Mouse (Mus musculus): Measurements from ENCODE around the gene Ccnb2.
"Not testable (repeated sequence)": the region's sequence is repeated elsewhere in the genome, so short reads cannot be mapped to it uniquely, and the experiment has no call there.

Gene Ccnb2

GRCm38 (mm10) chr9:70421257-70422056 lies at the start of gene Ccnb2:
Gene Ccnb2, minus strand, starts transcription at chr9:70421547.
- DNase-seq (ENCODE audit: low spot score in 2 of 2): peak; percentile 65 to 81

GRCm38 (mm10) chr9:70463091-70463490 lies 41.7 kb upstream of the Ccnb2 start:
- not testable (repeated sequence) for DNase-seq (ENCODE audit: low spot score in 2 of 2)

- DNase-seq (ENCODE audit: low spot score in 2 of 2): no peak
These were observed 31.0 kb upstream of the Ccnb2 start for GRCm38 (mm10) chr9:70452371-70452770.

DNA sequence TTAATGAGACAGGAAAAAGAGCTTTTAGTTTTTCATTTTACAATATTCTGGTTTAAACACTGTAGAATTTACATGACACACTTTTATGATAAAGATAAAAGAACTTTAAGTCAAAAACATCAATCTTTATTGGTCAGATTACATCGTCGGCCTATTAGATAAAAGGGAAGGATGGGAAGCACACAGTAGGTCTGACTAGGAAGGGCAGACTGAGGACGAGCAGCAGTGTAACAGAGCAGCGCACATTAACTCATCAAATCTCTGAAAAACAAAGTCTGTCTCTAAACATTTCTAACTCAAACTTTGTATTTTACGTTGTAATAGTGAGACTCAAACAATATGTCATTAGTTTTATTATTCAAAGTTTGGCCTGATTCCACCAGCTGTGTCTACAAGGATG lies 27.7 kb upstream of the Ccnb2 start:
- DNase-seq (ENCODE audit: low spot score in 2 of 2): no peak

GRCm38 (mm10) chr9:70439959-70440358 lies 18.6 kb upstream of the Ccnb2 start:
- peak in 1 of 2 experiments; percentile 31 for DNase-seq (ENCODE audit: low spot score in 2 of 2)

GRCm38 (mm10) chr9:70422661-70423060 lies 1.3 kb upstream of the Ccnb2 start:
- DNase-seq (ENCODE audit: low spot score in 2 of 2): no peak

GRCm38 (mm10) chr9:70416412-70416811 lies 4.9 kb downstream of the Ccnb2 start:
- DNase-seq (ENCODE audit: low spot score in 2 of 2): no peak

- DNase-seq (ENCODE audit: low spot score in 2 of 2): no peak
These were observed 8.3 kb downstream of the Ccnb2 start for GRCm38 (mm10) chr9:70413038-70413437.

DNA sequence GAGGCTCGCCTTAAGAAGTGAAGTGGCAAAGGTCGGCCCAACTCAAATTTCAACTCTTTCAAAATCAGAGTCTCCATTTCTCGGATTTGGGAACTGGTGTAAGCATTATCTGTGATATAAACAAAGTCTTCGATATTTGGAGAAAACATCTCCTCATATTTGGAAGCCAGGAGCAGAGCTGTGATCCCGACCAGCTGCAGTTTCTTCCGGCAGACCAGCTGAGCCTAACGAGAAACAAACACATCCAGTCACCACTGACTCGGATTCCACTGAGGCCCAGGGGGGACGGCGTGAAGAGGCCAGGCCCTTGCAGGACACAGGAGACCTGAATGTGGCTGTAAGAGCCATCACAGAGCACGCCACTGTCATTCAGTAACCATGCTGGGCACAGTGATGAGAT lies 10.7 kb downstream of the Ccnb2 start:
- no peak for DNase-seq (ENCODE audit: low spot score in 2 of 2)

DNA sequence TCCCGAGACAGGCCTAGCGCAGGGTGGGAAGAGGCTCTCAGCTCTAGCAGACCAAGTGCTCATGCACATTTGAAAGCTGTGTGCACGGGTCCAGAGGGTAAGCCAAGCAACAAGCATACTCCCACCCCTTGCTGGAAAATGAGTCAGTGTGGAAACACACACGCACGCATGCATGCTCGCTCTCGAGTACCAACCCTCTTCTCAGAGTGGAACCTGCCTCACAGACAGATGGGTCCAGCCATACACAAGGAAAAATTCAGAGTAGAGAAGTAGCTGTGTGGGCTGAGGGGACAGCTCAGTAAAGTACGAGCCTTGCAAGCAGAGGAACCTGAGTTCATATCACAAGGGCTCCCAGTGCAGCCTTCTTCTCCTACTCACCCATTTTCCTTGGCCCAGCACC lies 11.6 kb downstream of the Ccnb2 start:
- DNase-seq (ENCODE audit: low spot score in 2 of 2): no peak

- peak; percentile 13 for DNase-seq (ENCODE audit: low spot score in 2 of 2)
These were observed 12.6 kb downstream of the Ccnb2 start for GRCm38 (mm10) chr9:70408791-70409190.

- DNase-seq (ENCODE audit: low spot score in 2 of 2): no peak
These were observed 14.8 kb downstream of the Ccnb2 start for GRCm38 (mm10) chr9:70406596-70406995.

DNA sequence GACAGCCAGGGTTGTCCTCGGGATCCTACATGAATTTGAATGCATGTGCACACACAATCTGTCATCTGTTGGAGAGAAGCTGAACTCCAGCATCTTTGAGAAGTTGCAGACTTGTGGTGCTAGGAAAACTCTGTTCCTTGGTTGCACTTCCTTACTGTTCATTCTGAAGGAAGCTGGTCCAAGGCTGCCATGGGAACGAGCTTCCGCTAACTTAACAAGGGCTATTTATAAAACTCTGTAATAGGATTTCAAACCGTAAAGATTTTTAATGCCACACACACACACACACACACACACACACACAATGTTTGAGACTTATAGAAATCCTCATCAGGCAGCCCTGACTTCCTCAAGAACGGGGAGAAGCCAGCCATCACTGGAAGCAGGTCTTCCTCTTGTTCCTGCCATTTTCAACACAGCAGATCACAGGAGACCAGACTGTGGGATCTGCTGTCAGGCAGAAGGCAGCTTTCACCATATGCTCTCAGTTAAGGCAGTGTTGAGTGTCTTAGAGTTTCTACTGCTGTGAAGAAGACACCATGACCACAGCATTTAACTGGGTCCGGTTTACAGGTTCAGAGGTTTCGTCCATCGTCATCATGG lies 19.3 kb downstream of the Ccnb2 start:
- DNase-seq (ENCODE audit: low spot score in 2 of 2): no peak

DNA sequence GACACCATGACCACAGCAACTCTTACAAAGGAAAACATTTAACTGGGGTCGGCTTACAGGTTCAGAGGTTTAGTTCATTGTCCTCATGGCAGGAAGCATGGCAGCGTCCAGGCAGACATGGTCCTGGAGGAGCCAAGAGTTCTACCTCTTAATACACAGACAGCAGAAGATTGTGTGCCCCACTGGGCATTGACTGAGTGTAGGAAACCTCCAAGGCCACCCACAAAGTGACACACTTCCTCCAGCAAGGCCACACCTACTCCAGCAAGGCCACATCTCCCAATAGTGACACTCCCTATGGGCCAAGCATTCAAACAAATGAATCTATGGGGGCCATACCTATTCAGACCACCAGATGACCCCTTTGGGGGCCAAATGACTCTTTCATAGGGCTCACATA lies 25.3 kb downstream of the Ccnb2 start:
- no peak for DNase-seq (ENCODE audit: low spot score in 2 of 2)

- no peak for DNase-seq (ENCODE audit: low spot score in 2 of 2)
These were observed 25.7 kb downstream of the Ccnb2 start for GRCm38 (mm10) chr9:70395617-70396016.

DNA sequence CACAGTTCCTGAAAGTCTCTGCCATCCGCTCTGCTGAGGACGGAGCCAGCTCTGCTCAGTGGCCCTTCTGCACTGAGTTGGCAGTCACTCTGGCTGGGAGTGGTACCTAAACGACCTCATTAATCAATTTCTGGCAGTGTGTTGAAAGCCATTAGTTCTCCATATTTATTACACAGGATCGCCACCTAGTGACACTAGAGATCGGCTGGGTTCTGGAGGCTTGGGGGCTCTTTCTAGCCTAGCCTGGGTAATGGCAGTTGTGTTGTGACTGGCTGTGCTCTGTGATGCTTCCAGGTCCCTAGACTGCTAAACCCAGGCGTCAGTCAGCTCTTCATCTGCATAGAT lies 28.8 kb downstream of the Ccnb2 start:
- DNase-seq (ENCODE audit: low spot score in 2 of 2): peak in 1 of 2 experiments; percentile 36

- DNase-seq (ENCODE audit: low spot score in 2 of 2): no peak
These were observed 29.4 kb downstream of the Ccnb2 start for GRCm38 (mm10) chr9:70391660-70392562.

DNA sequence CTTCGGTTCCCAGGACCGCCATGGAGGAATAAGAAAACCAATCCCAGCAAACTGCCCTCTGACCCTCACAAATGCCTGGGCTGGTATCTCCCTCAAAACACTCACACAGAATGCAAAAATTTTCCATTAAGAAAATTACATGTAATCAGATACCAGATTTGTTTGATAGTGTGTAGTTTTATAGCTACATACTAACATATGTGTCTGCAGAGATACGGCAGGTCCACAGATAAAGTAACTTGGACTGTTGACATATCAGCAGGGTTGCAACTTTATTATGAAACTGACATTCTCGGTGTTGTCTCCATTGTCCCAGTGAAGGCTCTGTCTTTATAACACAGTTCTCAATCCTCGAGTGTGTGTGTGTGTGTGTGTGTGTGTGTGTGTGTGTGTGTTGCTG lies 30.3 kb downstream of the Ccnb2 start:
- DNase-seq (ENCODE audit: low spot score in 2 of 2): no peak

- no peak for DNase-seq (ENCODE audit: low spot score in 2 of 2)
These were observed 31.8 kb downstream of the Ccnb2 start for GRCm38 (mm10) chr9:70389548-70389947.

DNA sequence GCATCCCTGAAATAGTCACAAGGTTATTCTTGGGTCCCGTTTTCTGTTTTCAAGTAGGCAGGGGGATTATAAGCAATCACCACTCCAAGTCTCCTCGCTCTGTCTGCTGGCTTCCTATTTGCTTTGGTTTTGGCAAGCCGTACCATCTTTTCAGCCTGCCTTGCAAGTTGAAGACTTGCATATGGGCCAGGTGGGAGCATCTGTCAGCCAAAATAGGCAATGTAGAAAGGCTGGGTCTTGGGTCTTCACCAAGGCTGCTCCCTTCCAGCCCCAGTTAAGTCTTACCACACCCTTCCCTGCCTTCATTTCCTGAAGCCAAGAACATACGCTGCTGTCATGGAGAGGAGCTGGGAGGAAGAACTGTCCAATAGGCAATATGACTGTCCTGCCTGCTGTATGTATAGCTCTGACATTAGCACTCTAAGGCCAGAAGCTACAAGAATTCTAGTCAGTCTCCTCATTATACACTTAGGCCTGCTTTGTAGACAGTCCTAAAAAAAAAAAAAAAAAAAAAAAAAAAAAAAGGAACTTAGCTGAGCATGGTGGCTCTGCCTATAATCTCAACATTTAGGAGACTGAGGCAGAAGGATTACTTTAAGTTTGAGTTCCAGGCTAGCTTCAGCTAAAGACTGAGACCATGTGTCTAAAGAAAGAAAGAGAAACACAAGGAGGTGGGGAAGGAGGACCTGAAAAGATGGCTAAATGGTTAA lies 33.8 kb downstream of the Ccnb2 start:
- no peak for DNase-seq (ENCODE audit: low spot score in 2 of 2)

GRCm38 (mm10) chr9:70384958-70385728 lies 36.2 kb downstream of the Ccnb2 start:
- no peak for DNase-seq (ENCODE audit: low spot score in 2 of 2)
